Mouse (Mus musculus): Measurements from ENCODE around the gene Mex3d.

DNA sequence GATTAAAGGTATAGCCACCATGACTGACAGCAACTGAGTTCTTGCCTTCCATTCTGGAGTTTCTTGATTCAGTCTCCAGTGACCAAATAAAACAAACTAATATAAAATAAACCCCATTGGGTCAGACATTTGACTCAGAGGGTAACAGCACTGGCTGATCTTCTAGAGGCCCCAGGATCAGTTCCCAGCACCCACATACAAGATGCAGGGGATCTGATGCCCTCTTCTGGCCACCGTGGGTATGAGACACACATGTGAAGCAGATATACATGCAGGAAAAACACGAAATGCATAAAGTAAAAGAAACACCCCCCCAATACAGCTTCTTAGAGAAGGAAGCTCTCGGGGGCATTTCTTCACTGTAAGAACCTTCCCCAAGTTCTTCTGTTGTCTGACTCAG, 37.6 kb upstream of the Mex3d start:
- TF ChIP-seq TAL1 (IDR thresholded peaks at IDR 0.05; ENCODE audit: low read length) = no peak
- no peak for TF ChIP-seq GATA1 (IDR thresholded peaks at IDR 0.05; ENCODE audit: low read length)

All from erythroblast, embryonic 14.5 days (primary cell).